Mouse (Mus musculus): ENCODE results near the gene Aes. TPM values are rescaled to one million over a fixed set of nuclear protein-coding genes. Genes with fewer than 3 reads are reported as not detected.

Aes gene
- 10.1 TPM for polyA plus RNA-seq (2014; fragmentation: Illumina TruSeq; extraction: RNeasy Lipid Tissue Mini Kit (QIAGEN cat#74804))

DNA sequence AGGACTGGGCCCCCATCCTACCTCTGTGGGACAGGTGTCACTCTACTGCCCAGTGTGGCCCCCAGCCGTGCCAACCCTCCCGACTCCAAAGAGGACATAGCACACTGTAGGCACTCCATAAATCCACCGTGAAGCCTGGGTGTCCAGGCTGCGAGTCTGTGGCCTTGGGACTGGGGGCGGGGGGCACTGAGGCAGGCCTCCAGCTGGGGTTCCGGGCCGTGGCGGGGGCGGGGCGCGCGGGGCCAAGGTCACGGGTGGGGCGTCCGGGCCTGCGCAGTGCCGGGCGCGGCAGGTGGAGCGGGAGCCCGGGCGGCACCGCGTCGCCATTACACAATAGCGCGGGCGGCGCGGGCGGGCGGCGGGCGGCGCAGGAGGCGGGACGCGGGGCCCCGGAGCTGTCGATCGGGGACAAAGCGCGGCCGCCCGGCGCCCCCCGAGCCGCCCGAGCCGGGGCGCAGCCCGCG lies at the start of gene Aes:
TSS of gene Aes (plus strand) at position 326 of the 464 bp plus-strand sequence.

DNA sequence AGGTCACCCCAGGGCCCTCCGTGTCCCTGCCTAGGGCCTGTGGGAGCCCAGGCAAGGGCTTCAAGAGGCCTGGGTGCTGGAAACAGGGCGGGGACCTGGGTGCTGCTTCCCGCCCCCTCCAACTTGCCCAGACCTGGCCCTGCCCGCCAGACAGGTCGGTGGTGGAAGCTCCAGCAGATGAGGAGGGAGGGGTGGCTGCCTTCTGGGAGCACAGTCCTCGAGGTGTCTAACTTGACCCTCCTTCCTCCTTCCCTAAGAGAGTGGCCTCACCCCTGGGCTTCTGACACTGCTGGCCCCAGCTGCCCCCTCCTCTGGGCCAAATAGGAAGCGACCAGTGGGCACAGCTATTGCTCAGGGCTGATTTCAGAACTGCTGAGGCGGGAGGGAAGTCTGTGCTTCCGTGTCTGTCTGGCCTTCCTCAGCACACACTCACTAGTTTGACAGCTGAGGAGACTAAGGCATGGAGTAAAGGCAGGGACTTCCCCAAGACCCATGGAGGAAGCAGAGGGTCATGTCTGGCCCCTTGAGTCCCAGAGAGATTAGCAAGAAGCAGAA lies 35.2 kb upstream of the Aes start, which contains the start of gene Gna15:
TSS of gene Gna15 (minus strand) at position 175 of the 555 bp plus-strand sequence.

DNA sequence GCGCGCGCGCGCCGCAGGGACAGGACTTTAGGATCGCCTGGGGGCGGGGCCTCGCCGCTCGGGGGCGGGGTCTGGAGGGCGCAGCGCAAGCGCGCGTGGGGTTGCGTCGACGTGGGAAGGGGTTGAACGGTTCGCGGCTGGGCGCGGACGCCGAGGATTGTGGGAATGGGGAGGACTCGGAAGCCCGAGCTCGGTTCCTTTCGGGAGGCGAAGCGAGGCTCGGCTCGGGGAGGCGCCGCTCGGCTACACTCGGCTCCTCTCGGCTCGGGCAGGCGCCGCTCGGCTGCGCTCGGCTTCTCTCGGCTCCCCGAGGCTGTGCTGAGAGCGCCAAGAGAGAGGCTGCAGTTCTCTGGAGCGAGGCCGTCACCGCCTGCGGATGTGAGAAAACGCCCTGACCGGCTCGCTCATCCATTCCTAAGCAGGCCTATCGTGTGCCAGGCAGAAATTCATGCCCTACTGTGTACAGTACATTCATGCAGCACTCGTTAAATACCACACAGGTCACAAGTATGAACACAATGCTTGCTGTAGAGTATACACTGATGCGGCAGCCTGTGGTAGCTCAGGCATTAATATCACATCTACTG lies 14.0 kb upstream of the Aes start, which contains the start of gene Gna11:
TSS of gene Gna11 (minus strand) at position 30 of the 587 bp plus-strand sequence.

DNA sequence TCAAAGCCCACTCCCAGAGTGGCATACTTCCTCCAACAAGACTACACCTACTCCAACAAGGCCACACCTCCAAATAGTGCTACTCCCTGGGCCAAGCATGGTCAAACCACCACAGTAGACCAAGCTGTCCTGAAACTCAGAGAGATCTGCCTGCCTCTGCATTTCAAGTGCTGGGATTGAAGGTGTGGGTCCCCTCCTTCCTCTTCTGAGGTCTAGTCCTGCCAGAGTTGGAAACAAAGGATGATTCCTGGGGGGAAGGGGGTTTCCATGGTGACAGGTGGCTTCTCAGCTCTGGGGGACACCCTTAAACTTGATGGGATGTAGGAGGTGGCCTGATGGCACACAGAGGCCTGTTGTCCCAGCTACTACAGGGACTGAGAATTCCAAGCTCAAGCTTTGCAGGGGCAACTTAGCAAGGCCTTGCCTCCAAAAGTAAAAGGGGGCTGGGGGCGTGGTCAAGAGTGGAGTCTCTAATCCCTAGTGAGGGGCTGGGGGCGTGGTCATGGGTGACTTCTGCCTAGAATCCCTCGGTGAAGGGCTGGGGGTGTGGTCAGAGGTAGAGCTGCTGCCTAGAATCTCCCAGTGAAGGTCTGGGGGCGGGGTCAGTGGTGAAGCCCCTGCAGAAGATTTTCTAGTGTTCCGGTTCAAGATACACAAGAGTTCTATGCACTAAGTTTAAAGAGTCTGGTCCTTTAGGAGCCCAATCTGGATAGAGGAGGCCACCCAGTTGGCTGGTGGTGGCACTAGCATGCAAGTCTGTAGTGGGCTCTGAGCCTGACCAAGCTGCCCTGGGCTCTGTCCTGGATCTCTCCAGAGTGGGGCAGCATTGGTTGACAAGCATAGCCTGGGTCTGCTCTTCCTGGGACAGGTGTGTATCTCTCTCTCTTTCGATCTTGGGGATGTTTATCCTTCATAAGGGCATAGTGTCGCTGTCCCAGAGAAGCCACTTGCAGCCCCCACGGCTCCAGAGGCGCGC lies 15.1 kb downstream of the Aes start, which contains the start of gene Tle2:
TSS of gene Tle2 (plus strand) at position 481 of the 976 bp plus-strand sequence.

DNA sequence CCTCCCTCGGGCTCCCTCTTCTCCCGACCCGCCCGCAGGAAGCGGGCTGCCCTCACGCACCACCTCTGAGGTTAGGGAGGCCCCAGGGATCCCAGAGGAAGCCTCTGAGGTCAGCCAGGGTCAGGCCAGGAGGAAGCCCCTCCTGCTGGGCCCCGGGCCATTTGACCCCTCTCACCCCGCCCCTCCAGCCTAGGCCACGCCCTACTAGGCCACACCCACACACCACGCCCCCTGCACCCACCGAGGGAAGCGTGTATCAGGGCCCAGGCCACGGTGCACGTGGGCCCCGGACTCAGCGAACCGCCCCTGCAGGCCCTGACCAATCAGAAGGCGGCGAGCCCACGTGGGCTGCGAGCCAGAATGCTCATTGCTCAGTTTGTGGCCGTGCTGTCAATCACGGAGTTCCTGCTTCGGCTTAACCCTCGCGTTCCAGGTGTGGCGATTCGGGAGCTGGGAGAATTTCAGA lies 41.5 kb downstream of the Aes start, which contains the start of gene Tle6:
TSS of gene Tle6 (minus strand) at position 336 of the 466 bp plus-strand sequence.

DNA sequence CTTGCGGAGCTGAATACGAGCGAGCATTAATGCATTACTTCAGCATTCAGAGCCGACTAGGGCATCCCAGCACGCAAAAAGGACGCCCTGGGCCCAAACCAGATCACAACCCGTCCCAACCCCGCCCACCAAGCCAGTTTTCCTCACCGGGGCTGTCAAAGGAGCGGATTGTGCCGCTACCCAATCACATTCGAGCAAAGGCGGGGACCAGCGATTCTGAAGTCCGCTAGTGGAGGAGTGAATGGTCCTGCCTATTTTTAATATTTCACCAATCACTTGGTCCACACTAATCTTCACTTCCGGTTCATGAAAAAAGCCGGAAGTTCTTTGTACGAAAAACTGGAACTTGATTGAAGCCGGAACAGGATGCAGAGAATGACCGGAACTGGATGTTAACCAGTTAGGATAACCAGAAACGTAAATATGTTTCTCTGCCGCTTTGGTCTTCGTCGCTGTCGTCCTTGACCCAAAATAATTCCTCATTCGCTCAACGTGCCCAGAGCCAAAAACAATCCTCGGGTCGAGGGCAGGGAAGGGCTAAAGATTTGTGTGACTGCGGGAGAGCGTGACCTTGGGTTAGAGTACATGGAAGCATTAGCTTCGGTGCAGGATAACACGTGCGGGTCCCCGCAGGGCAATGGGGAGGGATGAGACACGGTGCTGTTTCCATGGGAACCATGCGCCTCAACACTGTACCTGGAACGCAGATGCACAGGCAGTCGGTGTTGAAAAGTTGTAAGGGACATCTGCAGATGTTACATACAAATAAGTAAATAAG lies 46.9 kb downstream of the Aes start, which contains the start of gene BC025920:
TSS of gene BC025920 (plus strand) at position 297 of the 778 bp plus-strand sequence.

Other genes starting within 250 kb of the Aes start
- 0.17 TPM for gene Cactin, start 238.4 kb upstream of the Aes start, polyA plus RNA-seq (2014; fragmentation: Illumina TruSeq; extraction: RNeasy Lipid Tissue Mini Kit (QIAGEN cat#74804))
- gene Tbxa2r, start 230.8 kb upstream of the Aes start, polyA plus RNA-seq (2014; fragmentation: Illumina TruSeq; extraction: RNeasy Lipid Tissue Mini Kit (QIAGEN cat#74804)) = not detected
- not detected for gene Gipc3, start 216.2 kb upstream of the Aes start, polyA plus RNA-seq (2014; fragmentation: Illumina TruSeq; extraction: RNeasy Lipid Tissue Mini Kit (QIAGEN cat#74804))
- 4.2 TPM for gene Hmg20b, start 209.0 kb upstream of the Aes start, polyA plus RNA-seq (2014; fragmentation: Illumina TruSeq; extraction: RNeasy Lipid Tissue Mini Kit (QIAGEN cat#74804))
- not detected for gene Mfsd12, start 202.0 kb upstream of the Aes start, polyA plus RNA-seq (2014; fragmentation: Illumina TruSeq; extraction: RNeasy Lipid Tissue Mini Kit (QIAGEN cat#74804))
- not detected for gene 4930404N11Rik, start 193.7 kb upstream of the Aes start, polyA plus RNA-seq (2014; fragmentation: Illumina TruSeq; extraction: RNeasy Lipid Tissue Mini Kit (QIAGEN cat#74804))
- gene Fzr1, start 181.0 kb upstream of the Aes start, polyA plus RNA-seq (2014; fragmentation: Illumina TruSeq; extraction: RNeasy Lipid Tissue Mini Kit (QIAGEN cat#74804)) = 0.26 TPM
- not detected for gene Dohh, start 175.1 kb upstream of the Aes start, polyA plus RNA-seq (2014; fragmentation: Illumina TruSeq; extraction: RNeasy Lipid Tissue Mini Kit (QIAGEN cat#74804))
- not detected for gene Gm48551, start 175.0 kb upstream of the Aes start, polyA plus RNA-seq (2014; fragmentation: Illumina TruSeq; extraction: RNeasy Lipid Tissue Mini Kit (QIAGEN cat#74804))
- 0.88 TPM for gene Gm48552, start 170.5 kb upstream of the Aes start, polyA plus RNA-seq (2014; fragmentation: Illumina TruSeq; extraction: RNeasy Lipid Tissue Mini Kit (QIAGEN cat#74804))
- gene Smim24, start 166.4 kb upstream of the Aes start, polyA plus RNA-seq (2014; fragmentation: Illumina TruSeq; extraction: RNeasy Lipid Tissue Mini Kit (QIAGEN cat#74804)) = not detected
- gene Nfic, start 103.9 kb upstream of the Aes start, polyA plus RNA-seq (2014; fragmentation: Illumina TruSeq; extraction: RNeasy Lipid Tissue Mini Kit (QIAGEN cat#74804)) = 14.2 TPM
- not detected for gene Celf5, start 76.8 kb upstream of the Aes start, polyA plus RNA-seq (2014; fragmentation: Illumina TruSeq; extraction: RNeasy Lipid Tissue Mini Kit (QIAGEN cat#74804))
- not detected for gene Ncln, start 63.1 kb upstream of the Aes start, polyA plus RNA-seq (2014; fragmentation: Illumina TruSeq; extraction: RNeasy Lipid Tissue Mini Kit (QIAGEN cat#74804))
- not detected for gene S1pr4, start 59.4 kb upstream of the Aes start, polyA plus RNA-seq (2014; fragmentation: Illumina TruSeq; extraction: RNeasy Lipid Tissue Mini Kit (QIAGEN cat#74804))
- gene Gna15, start 35.3 kb upstream of the Aes start, polyA plus RNA-seq (2014; fragmentation: Illumina TruSeq; extraction: RNeasy Lipid Tissue Mini Kit (QIAGEN cat#74804)) = not detected
- 1.7 TPM for gene Gna11, start 14.3 kb upstream of the Aes start, polyA plus RNA-seq (2014; fragmentation: Illumina TruSeq; extraction: RNeasy Lipid Tissue Mini Kit (QIAGEN cat#74804))
- 3.3 TPM for gene Tle2, start 15.1 kb downstream of the Aes start, polyA plus RNA-seq (2014; fragmentation: Illumina TruSeq; extraction: RNeasy Lipid Tissue Mini Kit (QIAGEN cat#74804))
- gene Tle6, start 41.6 kb downstream of the Aes start, polyA plus RNA-seq (2014; fragmentation: Illumina TruSeq; extraction: RNeasy Lipid Tissue Mini Kit (QIAGEN cat#74804)) = 9.7 TPM
- 0.77 TPM for gene BC025920, start 46.8 kb downstream of the Aes start, polyA plus RNA-seq (2014; fragmentation: Illumina TruSeq; extraction: RNeasy Lipid Tissue Mini Kit (QIAGEN cat#74804))
- not detected for gene Sirt6, start 68.3 kb downstream of the Aes start, polyA plus RNA-seq (2014; fragmentation: Illumina TruSeq; extraction: RNeasy Lipid Tissue Mini Kit (QIAGEN cat#74804))
- gene Ankrd24, start 69.1 kb downstream of the Aes start, polyA plus RNA-seq (2014; fragmentation: Illumina TruSeq; extraction: RNeasy Lipid Tissue Mini Kit (QIAGEN cat#74804)) = 2.0 TPM
- 24.8 TPM for gene Gm10778, start 89.6 kb downstream of the Aes start, polyA plus RNA-seq (2014; fragmentation: Illumina TruSeq; extraction: RNeasy Lipid Tissue Mini Kit (QIAGEN cat#74804))
- 52.7 TPM for gene Zfp433, start 145.3 kb downstream of the Aes start, polyA plus RNA-seq (2014; fragmentation: Illumina TruSeq; extraction: RNeasy Lipid Tissue Mini Kit (QIAGEN cat#74804))
- 50.3 TPM for gene Gm3055, start 211.7 kb downstream of the Aes start, polyA plus RNA-seq (2014; fragmentation: Illumina TruSeq; extraction: RNeasy Lipid Tissue Mini Kit (QIAGEN cat#74804))